Mouse (Mus musculus) lung, embryonic 14.5 days (tissue): ENCODE measurements around the gene Polrmt. TPM values are rescaled to one million over a fixed set of nuclear protein-coding genes. Genes with fewer than 3 reads are reported as not detected.
A peak's percentile ranks its signal among the peaks of the same experiment; 100 is the strongest.

Experiments used
- ATAC-seq: fragments of 200-750 bp; cut with Nextera tagmentation; 2 replicates; pipeline ENCODE4 v1.8.0; 2017; ENCODE audit warnings: mild to moderate bottlenecking, moderate TSS enrichment, moderate library complexity; ENCODE audit not compliant: insufficient read depth
- DNase-seq: peaks from one replicate; pipeline ENCODE4 v3.0.0-alpha.2; 2015
- H3K27ac ChIP-seq: fragments of 300-500 bp; sonication (generic); 2 replicates; pipeline ENCODE4 v1.5.1; 2014; ENCODE audit warnings: low read depth, mild to moderate bottlenecking, moderate library complexity
- H3K27me3 ChIP-seq: fragments of 300-500 bp; sonication (generic); 2 replicates; pipeline ENCODE4 v1.6.1; 2014; ENCODE audit warnings: low read length, control low read depth; ENCODE audit not compliant: insufficient read depth
- H3K36me3 ChIP-seq: fragments of 300-500 bp; sonication (generic); 2 replicates; pipeline ENCODE4 v1.6.1; 2014; ENCODE audit warnings: control low read depth; ENCODE audit not compliant: insufficient read depth
- H3K4me1 ChIP-seq: fragments of 300-500 bp; sonication (generic); 2 replicates; pipeline ENCODE4 v1.6.1; 2014; ENCODE audit warnings: antibody characterized with exemption, control low read depth; ENCODE audit not compliant: insufficient read depth
- H3K4me2 ChIP-seq: fragments of 300-500 bp; sonication (generic); 2 replicates; pipeline ENCODE4 v1.6.1; 2014; ENCODE audit warnings: mild to moderate bottlenecking
- H3K4me3 ChIP-seq: fragments of 300-500 bp; sonication (generic); 2 replicates; pipeline ENCODE4 v1.5.1; 2014; ENCODE audit warnings: low read depth, low read length
- H3K9ac ChIP-seq: fragments of 300-500 bp; sonication (generic); 2 replicates; pipeline ENCODE4 v1.6.1; 2014
- H3K9me3 ChIP-seq: fragments of 300-500 bp; sonication (generic); 2 replicates; pipeline ENCODE4 v1.6.1; 2016; ENCODE audit warnings: low read depth, low read length, control low read depth
- CTCF ChIP-seq: IDR thresholded peaks from 2 replicates; pipeline ENCODE4 v1.5.1; 2016; ENCODE audit warnings: antibody characterized with exemption, low read depth
- WGBS: fragments of 180-500 bp; shearing (Covaris S2); extraction: QIAGEN DNeasy Blood & Tissue Kit; methylation state at CpG from one replicate; pipeline ENCODE4 v1.1.7; 2014; 5-methylcytosine and 5-hydroxymethylcytosine counted together
- polyA plus RNA-seq: library from polyadenylated mRNA; unstranded; fragments of >200 nt; fragmentation: Nextera tagmentation; extraction: Ambion mirVana; gene quantifications from 2 replicates; pipeline ENCODE4 v1.2.1, GENCODE M21; 2014

The Polrmt gene
- polyA plus RNA-seq, 1 experiment from 2014 or later = 44.2 TPM

DNA sequence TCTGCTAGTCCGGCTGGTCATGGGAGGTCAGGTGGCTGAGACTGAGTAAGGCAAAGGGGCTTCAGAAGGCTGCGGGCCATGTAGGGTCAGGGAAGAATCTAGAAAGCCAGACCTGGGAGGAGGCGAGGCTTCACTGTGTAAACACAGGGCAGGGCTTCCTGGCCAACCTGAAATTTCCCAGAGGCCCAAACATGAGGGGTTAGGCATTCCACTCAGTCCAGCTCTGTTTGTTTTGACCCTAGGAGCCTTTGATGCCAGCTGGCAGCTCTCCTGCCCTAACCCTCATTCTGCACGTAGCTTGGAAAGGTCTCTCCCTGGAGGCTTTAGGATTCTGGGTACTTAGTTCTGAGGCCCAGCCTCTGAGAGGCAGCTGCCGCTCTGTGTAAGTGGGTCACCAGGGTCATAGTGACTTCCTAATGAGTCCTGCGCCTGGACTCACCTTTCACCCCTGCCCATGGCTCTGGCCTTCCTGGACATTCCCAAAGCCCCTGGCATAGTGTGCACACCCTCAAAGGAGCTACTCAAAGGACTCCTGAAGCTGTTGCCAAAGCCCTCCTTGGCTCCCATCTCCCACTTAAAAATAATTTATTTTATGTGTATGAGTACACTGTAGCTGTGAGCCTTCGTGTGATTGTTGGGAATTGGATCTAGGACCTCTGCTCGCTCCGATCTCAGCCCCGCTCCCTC lies 44.8 kb downstream of the Polrmt start:
- no peak for TF ChIP-seq CTCF
- Histone ChIP-seq H3K4me2 (0 out of 2 replicates have a peak overlapping the region, but pooled peaks have one; percentile 8), H3K4me1 (peaks cover 13% of the 10 kb centered on the region), H3K27me3 (no peaks in the 10 kb centered on the region), H3K36me3 (peaks cover 8% of the 10 kb centered on the region), H3K9ac (0 out of 2 replicates have a peak overlapping the region, but pooled peaks have one; percentile 1), H3K9me3 (no peaks in the 10 kb centered on the region), H3K4me3 (no peak overlapping the region), H3K27ac (peak overlapping the region; percentile 87)
- no peak for ATAC-seq
- WGBS = 28% methylated on average over 10 of the region's 10 CpGs
- DNase-seq = peak; percentile 51

- Histone ChIP-seq H3K9ac (no peak overlapping the region), H3K9me3 (no peaks in the 10 kb centered on the region), H3K4me2 (no peak overlapping the region), H3K27me3 (no peaks in the 10 kb centered on the region), H3K27ac (peak overlapping the region; percentile 87), H3K4me3 (no peak overlapping the region), H3K4me1 (peaks cover 21% of the 10 kb centered on the region), H3K36me3 (no peaks in the 10 kb centered on the region; the same call in 1 of the 2 replicates)
- TF ChIP-seq CTCF = no peak
- WGBS = 25% methylated on average over 7 of the region's 7 CpGs
- DNase-seq (no peak), ATAC-seq (no peak)
Measured at GRCm38 (mm10) chr10:79700676-79701075, 45.7 kb downstream of the Polrmt start.

DNA sequence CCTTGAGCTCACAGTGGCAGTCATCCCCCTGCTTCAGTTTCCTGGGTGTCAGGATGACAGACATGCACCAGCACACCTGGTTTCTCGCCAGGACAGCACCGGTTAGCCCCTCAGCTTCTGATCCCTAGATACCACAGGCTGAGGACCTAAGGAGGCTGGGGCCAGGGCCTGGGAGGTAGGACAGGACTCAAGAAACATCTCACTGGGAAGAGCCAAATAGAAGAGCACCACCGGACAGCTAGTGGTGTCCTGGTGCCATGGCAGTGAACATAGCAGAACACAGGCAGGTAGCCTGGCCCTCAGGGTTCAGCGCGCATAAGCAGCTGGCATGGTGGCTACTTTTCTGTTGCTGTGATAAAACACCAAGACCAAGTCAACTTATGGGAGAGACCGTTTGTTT lies 47.9 kb downstream of the Polrmt start:
- Histone ChIP-seq H3K4me3 (no peak overlapping the region), H3K27me3 (no peaks in the 10 kb centered on the region), H3K9ac (no peak overlapping the region), H3K36me3 (no peaks in the 10 kb centered on the region), H3K9me3 (no peaks in the 10 kb centered on the region), H3K27ac (no peak overlapping the region), H3K4me1 (peaks cover 18% of the 10 kb centered on the region), H3K4me2 (no peak overlapping the region)
- DNase-seq (no peak), ATAC-seq (no peak)
- 93% methylated on average over 6 of the region's 6 CpGs for WGBS
- no peak for TF ChIP-seq CTCF

GRCm38 (mm10) chr10:79697916-79698315 lies 48.5 kb downstream of the Polrmt start:
- H3K4me2 ChIP-seq = no peak overlapping the region
- peaks cover 18% of the 10 kb centered on the region for H3K4me1 ChIP-seq
- H3K4me3 ChIP-seq = no peak overlapping the region
- DNase-seq (peak; percentile 61), ATAC-seq (0 out of 2 replicates have a peak, but pooled peaks have one; percentile 9)
- H3K27me3 ChIP-seq = no peaks in the 10 kb centered on the region
- H3K36me3 ChIP-seq = no peaks in the 10 kb centered on the region
- no peak overlapping the region for H3K27ac ChIP-seq
- no peaks in the 10 kb centered on the region for H3K9me3 ChIP-seq
- TF ChIP-seq CTCF = no peak
- H3K9ac ChIP-seq = no peak overlapping the region
- WGBS = 55% methylated on average over 6 of the region's 6 CpGs

DNA sequence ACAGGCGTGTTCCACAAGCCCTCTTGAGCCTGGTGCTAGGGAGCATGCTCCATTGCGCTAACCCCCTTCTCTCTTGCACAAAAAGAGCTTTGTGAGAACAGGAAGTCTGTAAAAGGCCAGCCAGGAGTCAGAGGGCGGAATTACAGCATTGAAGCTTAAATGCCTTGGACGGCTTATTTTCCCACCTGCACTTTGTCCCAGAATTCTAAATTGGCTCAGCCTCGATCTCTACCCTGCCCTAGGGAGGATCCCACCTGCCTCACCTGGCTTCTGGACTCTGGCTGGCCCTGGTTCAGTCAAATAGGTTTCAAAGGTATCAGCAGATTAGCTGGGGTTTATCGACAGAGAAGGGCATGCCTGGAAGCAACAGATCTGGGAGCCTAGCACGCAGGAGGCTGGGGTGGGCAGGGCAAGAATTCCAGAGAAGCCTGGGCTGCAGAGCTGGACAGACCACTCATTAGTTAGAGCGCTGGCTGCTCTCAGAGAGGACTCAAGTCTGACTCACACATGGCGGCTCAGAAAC lies 50.2 kb downstream of the Polrmt start:
- Histone ChIP-seq H3K27ac (peak overlapping the region; percentile 87), H3K9me3 (no peaks in the 10 kb centered on the region), H3K4me3 (no peak overlapping the region), H3K4me1 (peaks cover 18% of the 10 kb centered on the region), H3K27me3 (no peaks in the 10 kb centered on the region), H3K4me2 (peak overlapping the region; percentile 18), H3K9ac (no peak overlapping the region), H3K36me3 (no peaks in the 10 kb centered on the region)
- TF ChIP-seq CTCF = no peak
- 32% methylated on average over 9 of the region's 9 CpGs for WGBS
- ATAC-seq = peak; percentile 36; the same call in 1 of the 2 replicates
- peak; percentile 61 for DNase-seq

GRCm38 (mm10) chr10:79695231-79696128 lies 50.9 kb downstream of the Polrmt start:
- H3K27ac ChIP-seq = peak overlapping the region; percentile 87
- ATAC-seq = peak; percentile 47; the same call in 1 of the 2 replicates
- WGBS = 55% methylated on average over 13 of the region's 13 CpGs
- peak overlapping the region; percentile 18 for H3K4me2 ChIP-seq
- H3K4me3 ChIP-seq = no peak overlapping the region
- H3K9ac ChIP-seq = 0 out of 2 replicates have a peak overlapping the region, but pooled peaks have one; percentile 16
- no peaks in the 10 kb centered on the region for H3K36me3 ChIP-seq
- DNase-seq = peak; percentile 82
- peaks cover 16% of the 10 kb centered on the region for H3K4me1 ChIP-seq
- H3K9me3 ChIP-seq = no peaks in the 10 kb centered on the region
- peak; percentile 91 for TF ChIP-seq CTCF
- H3K27me3 ChIP-seq = no peaks in the 10 kb centered on the region

DNA sequence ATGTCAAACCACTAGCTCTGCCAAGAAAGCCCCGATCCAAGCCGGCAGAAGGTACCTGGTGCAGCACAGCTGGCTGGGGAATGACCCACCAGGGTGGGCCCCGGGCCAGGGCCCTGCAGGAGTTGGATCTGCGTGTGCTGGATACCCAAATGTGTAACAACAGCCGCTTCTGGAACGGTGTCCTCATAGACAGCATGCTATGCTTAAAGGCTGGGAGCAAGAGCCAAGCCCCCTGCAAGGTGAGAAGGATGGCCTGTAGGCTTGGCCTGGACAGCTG lies 52.1 kb downstream of the Polrmt start:
- 76% methylated on average over 6 of the region's 6 CpGs for WGBS

More for the DNA sequence above, 52.1 kb downstream of the Polrmt start:
- no peak for DNase-seq
- no peaks in the 10 kb centered on the region for H3K9me3 ChIP-seq
- H3K27ac ChIP-seq = no peak overlapping the region
- no peaks in the 10 kb centered on the region for H3K27me3 ChIP-seq
- H3K4me3 ChIP-seq = no peak overlapping the region
- TF ChIP-seq CTCF = no peak
- H3K4me2 ChIP-seq = no peak overlapping the region
- H3K36me3 ChIP-seq = peaks cover 6% of the 10 kb centered on the region
- no peak overlapping the region for H3K9ac ChIP-seq
- no peak for ATAC-seq
- peaks cover 16% of the 10 kb centered on the region for H3K4me1 ChIP-seq
